Mouse (Mus musculus): Measurements from ENCODE around the gene Aip. TPM values are rescaled to one million over a fixed set of nuclear protein-coding genes. Genes with fewer than 3 reads are reported as not detected.
A peak's percentile ranks its signal among the peaks of the same experiment; 100 is the strongest.

Aip gene
- total RNA-seq, 1 experiment = 26.9 TPM

DNA sequence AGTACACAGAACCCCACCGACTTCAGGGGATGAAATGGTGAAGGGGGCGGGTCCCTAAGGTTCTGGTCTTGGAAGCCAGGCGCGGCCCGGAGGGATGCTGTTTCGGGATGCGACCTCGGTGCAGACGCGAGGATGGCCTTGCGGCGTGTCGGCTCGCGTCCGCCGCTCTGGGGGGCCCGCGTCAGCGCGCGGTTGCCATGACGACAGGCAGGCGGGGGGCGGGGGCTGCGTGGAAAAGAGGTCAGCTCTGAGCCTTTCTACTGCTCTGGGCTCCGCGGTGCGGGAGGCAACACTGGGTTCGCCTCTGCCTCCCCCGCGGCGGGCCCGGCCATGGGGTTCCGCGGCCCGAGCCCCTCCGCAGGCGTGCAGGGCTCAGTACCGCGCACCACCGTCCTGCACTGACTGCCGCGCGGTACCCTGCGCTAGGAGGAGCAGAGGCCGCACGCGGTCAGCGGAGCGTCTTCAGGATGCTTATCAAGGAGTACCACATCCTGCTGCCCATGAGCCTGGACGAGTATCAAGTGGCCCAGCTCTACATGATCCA is 24.9 kb downstream of the Aip start:
- H3K4me3 ChIP-seq (ENCODE audit: insufficient read depth in 1 of 2, low read depth in 1 of 2, low read length in 2 of 2, poor library complexity in 1 of 2, severe bottlenecking in 1 of 2) = peak overlapping the region; percentile 56 to 61
- H3K36me3 ChIP-seq (ENCODE audit: control insufficient read depth, insufficient read depth, low read length, poor library complexity, severe bottlenecking) = peaks cover 6% of the 10 kb centered on the region
- in situ Hi-C loops (cut with MboI; ENCODE audit: low sequenced_read_pairs in 2 of 2, unreplicated experiment in 2 of 2) = no loop called here
- H3K9ac ChIP-seq (ENCODE audit: insufficient read depth, low read depth, low read length, poor library complexity, severe bottlenecking) = peak overlapping the region; percentile 45
- peaks cover 0 to 6% of the 10 kb centered on the region in 2 experiments; a peak in 3 of 4 replicates for H3K4me1 ChIP-seq (ENCODE audit: control insufficient read depth in 2 of 2, insufficient read depth in 2 of 2, low read length in 2 of 2, poor library complexity in 1 of 2)
- H3K9me3 ChIP-seq (ENCODE audit: control insufficient read depth, insufficient read depth, low read depth, low read length) = no peaks in the 10 kb centered on the region
- DNase-seq (ENCODE audit: low read depth, low spot score) = no peak
- TF ChIP-seq MAFK (IDR thresholded peaks at IDR 0.05; ENCODE audit: insufficient read depth, low read depth, low read length) (no peak), HCFC1 (IDR thresholded peaks at IDR 0.05; ENCODE audit: borderline replicate concordance, insufficient read depth, low read length) (no peak), CHD2 (IDR thresholded peaks at IDR 0.05; ENCODE audit: low read depth, low read length) (no peak), ZNF384 (IDR thresholded peaks at IDR 0.05; ENCODE audit: low read depth, low read length) (no peak), ZC3H11A (IDR thresholded peaks at IDR 0.05; ENCODE audit: borderline replicate concordance, low read depth, low read length) (no peak)
- no peak overlapping the region for H3K27ac ChIP-seq (ENCODE audit: insufficient read depth, low read depth, low read length, poor library complexity, severe bottlenecking)

DNA sequence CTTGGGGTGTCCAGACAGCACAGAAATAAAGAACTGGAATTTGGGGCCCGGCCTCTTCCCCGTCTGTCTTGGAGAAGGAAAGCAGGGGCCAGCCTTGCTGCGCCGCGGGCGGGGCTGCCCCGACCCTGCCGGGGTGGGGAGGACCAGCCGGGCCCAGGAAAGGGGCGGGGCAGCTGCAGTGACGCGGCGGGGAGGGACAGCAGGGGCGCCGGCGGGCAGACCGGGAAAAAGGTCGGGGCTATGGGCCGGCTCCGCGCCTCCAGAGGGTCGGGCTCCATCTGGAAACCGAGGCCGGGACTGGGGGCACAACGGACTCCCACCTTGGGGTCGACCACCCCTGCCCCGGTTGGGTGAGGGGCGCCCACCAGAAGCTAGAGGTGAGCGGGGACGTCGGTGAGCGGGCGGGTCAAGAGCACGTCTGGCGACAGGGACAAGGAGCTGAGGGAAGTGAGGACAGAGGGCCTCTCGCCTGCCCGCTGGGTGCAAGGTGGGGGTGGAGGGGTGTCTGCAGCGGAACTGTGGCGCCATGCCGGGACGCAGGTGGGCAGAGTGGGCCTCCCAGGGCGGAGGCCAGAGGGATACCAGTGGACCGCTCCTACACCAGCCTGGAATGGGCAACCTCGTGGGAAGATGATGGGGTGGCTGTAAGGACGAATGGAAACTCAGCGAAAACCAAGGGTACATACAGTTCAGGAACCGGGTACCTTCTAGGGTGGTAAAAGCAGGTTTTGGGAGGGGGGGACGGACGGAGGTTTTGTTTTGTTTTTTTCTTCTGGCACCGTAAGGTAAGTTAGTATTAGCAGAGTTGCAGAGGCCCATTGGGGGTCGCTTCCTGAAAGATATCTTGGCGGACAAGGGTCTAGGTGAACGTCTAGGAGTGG is 25.6 kb downstream of the Aip start, which contains the start of gene Pitpnm1:
Gene Pitpnm1 (plus strand): TSS at position 162 of the 881 bp plus-strand sequence.
- peak within 1 kb of the TSS; percentile 52 for H3K9ac ChIP-seq (ENCODE audit: insufficient read depth, low read depth, low read length, poor library complexity, severe bottlenecking)
- TF ChIP-seq ZC3H11A (IDR thresholded peaks at IDR 0.05; ENCODE audit: borderline replicate concordance, low read depth, low read length) (no peak), ZNF384 (IDR thresholded peaks at IDR 0.05; ENCODE audit: low read depth, low read length) (no peak), MAFK (IDR thresholded peaks at IDR 0.05; ENCODE audit: insufficient read depth, low read depth, low read length) (no peak), HCFC1 (IDR thresholded peaks at IDR 0.05; ENCODE audit: borderline replicate concordance, insufficient read depth, low read length) (no peak), CHD2 (IDR thresholded peaks at IDR 0.05; ENCODE audit: low read depth, low read length) (no peak)
- no peaks in the 10 kb centered on the region for H3K9me3 ChIP-seq (ENCODE audit: control insufficient read depth, insufficient read depth, low read depth, low read length)
- H3K4me3 ChIP-seq (ENCODE audit: insufficient read depth in 1 of 2, low read depth in 1 of 2, low read length in 2 of 2, poor library complexity in 1 of 2, severe bottlenecking in 1 of 2) = peak within 1 kb of the TSS; percentile 56 to 61
- in situ Hi-C loops (cut with MboI; ENCODE audit: low sequenced_read_pairs in 2 of 2, unreplicated experiment in 2 of 2) = no loop called here
- peaks cover 0 to 6% of the 10 kb centered on the region in 2 experiments; a peak in 3 of 4 replicates for H3K4me1 ChIP-seq (ENCODE audit: control insufficient read depth in 2 of 2, insufficient read depth in 2 of 2, low read length in 2 of 2, poor library complexity in 1 of 2)
- DNase-seq (ENCODE audit: low read depth, low spot score) = no peak
- peaks cover 6% of the 10 kb centered on the region for H3K36me3 ChIP-seq (ENCODE audit: control insufficient read depth, insufficient read depth, low read length, poor library complexity, severe bottlenecking)
- no peak within 1 kb of the TSS for H3K27ac ChIP-seq (ENCODE audit: insufficient read depth, low read depth, low read length, poor library complexity, severe bottlenecking)

DNA sequence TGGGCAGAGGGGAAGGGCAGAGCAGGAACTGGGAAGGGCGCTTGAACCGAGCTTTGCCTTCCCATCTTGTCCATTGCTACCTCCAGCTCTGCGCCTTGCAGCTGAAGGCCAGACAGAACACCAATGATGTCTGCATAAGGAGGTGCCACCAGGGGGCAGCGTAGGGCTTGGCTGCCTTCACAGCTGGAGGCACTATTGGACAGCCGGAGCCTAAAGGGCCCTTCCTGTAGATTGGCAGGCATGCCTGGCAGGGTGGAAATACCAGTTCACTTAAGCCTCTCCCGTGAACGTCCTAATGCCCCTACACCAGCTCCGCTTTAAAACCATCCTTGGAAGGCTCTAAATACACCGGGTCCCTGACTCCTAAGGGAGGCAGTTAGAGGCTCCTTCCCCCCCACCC is 26.6 kb downstream of the Aip start:
- no peak overlapping the region for H3K9ac ChIP-seq (ENCODE audit: insufficient read depth, low read depth, low read length, poor library complexity, severe bottlenecking)
- H3K4me1 ChIP-seq (ENCODE audit: control insufficient read depth in 2 of 2, insufficient read depth in 2 of 2, low read length in 2 of 2, poor library complexity in 1 of 2) = peaks cover 0 to 11% of the 10 kb centered on the region in 2 experiments; a peak in 3 of 4 replicates
- H3K4me3 ChIP-seq (ENCODE audit: insufficient read depth in 1 of 2, low read depth in 1 of 2, low read length in 2 of 2, poor library complexity in 1 of 2, severe bottlenecking in 1 of 2) = no peak overlapping the region
- no peak overlapping the region for H3K27ac ChIP-seq (ENCODE audit: insufficient read depth, low read depth, low read length, poor library complexity, severe bottlenecking)
- in situ Hi-C loops (cut with MboI; ENCODE audit: low sequenced_read_pairs in 2 of 2, unreplicated experiment in 2 of 2) = no loop called here
- TF ChIP-seq CHD2 (IDR thresholded peaks at IDR 0.05; ENCODE audit: low read depth, low read length) = no peak
- peak; percentile 46; the same call in 1 of the 2 replicates for TF ChIP-seq ZC3H11A (IDR thresholded peaks at IDR 0.05; ENCODE audit: borderline replicate concordance, low read depth, low read length)
- no peaks in the 10 kb centered on the region for H3K9me3 ChIP-seq (ENCODE audit: control insufficient read depth, insufficient read depth, low read depth, low read length)
- peak; percentile 86 for DNase-seq (ENCODE audit: low read depth, low spot score)
- peaks cover 6% of the 10 kb centered on the region for H3K36me3 ChIP-seq (ENCODE audit: control insufficient read depth, insufficient read depth, low read length, poor library complexity, severe bottlenecking)

DNA sequence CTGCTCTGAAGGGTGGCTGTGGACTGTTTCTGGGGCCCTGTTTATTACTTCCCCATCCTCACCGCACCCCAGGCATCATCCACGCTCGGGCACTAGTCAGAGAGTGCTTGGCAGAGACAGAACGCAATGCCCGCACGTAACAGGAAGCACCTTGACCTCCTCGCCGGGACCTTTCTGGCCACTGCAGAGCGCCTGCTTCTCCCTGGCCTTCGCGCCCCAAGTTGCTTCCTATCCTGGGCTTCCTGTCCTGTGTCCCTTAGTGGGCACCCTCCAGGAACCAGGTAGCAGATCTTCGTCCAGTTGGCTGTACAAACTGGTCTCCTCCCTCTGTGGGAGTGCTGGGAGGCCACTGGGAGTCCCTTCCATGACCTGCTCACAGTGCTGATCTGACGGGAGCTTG is 27.2 kb downstream of the Aip start:
- no peak for TF ChIP-seq ZNF384 (IDR thresholded peaks at IDR 0.05; ENCODE audit: low read depth, low read length)
- TF ChIP-seq CHD2 (IDR thresholded peaks at IDR 0.05; ENCODE audit: low read depth, low read length) = no peak
- TF ChIP-seq ZC3H11A (IDR thresholded peaks at IDR 0.05; ENCODE audit: borderline replicate concordance, low read depth, low read length) = no peak
- no peak for TF ChIP-seq MAFK (IDR thresholded peaks at IDR 0.05; ENCODE audit: insufficient read depth, low read depth, low read length)
- TF ChIP-seq HCFC1 (IDR thresholded peaks at IDR 0.05; ENCODE audit: borderline replicate concordance, insufficient read depth, low read length) = no peak
- Histone ChIP-seq H3K27ac (ENCODE audit: insufficient read depth, low read depth, low read length, poor library complexity, severe bottlenecking) (no peak overlapping the region), H3K9ac (ENCODE audit: insufficient read depth, low read depth, low read length, poor library complexity, severe bottlenecking) (no peak overlapping the region), H3K4me1 (ENCODE audit: control insufficient read depth in 2 of 2, insufficient read depth in 2 of 2, low read length in 2 of 2, poor library complexity in 1 of 2) (peaks cover 0 to 15% of the 10 kb centered on the region in 2 experiments; a peak in 3 of 4 replicates), H3K9me3 (ENCODE audit: control insufficient read depth, insufficient read depth, low read depth, low read length) (no peaks in the 10 kb centered on the region), H3K36me3 (ENCODE audit: control insufficient read depth, insufficient read depth, low read length, poor library complexity, severe bottlenecking) (peaks cover 6% of the 10 kb centered on the region), H3K4me3 (ENCODE audit: insufficient read depth in 1 of 2, low read depth in 1 of 2, low read length in 2 of 2, poor library complexity in 1 of 2, severe bottlenecking in 1 of 2) (no peak overlapping the region)
- in situ Hi-C loops (cut with MboI; ENCODE audit: low sequenced_read_pairs in 2 of 2, unreplicated experiment in 2 of 2) = no loop called here
- no peak for DNase-seq (ENCODE audit: low read depth, low spot score)
